Mouse (Mus musculus) urinary bladder, postnatal 25 days (tissue): ENCODE results near the gene Zfp618.

Source experiments
- DNase-seq: peaks from one replicate; pipeline ENCODE4 v3.0.0; 2022; ENCODE audit warnings: low spot score

The Zfp618 gene

DNA sequence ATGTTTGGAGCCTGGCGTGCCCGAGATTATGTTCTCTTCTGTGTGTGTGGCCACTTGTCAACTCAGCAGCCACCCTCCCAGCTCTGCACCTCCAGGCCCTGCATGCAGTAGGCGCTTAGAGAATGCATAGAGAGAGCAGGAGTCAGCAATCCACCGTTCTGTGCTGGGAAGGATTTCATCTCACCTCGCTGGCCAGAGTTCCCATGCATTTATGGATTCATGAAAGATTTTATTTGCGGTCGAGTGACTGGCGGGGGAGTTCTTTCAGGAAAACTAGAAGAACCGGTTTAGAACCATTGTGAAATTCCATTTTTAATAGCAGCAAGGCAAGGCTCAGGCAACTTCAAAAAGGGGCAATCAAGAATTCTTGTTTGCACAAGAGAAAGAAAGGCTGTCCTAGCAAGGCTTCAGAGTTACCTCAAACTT lies 67.2 kb downstream of the Zfp618 start:
- no peak for DNase-seq

DNA sequence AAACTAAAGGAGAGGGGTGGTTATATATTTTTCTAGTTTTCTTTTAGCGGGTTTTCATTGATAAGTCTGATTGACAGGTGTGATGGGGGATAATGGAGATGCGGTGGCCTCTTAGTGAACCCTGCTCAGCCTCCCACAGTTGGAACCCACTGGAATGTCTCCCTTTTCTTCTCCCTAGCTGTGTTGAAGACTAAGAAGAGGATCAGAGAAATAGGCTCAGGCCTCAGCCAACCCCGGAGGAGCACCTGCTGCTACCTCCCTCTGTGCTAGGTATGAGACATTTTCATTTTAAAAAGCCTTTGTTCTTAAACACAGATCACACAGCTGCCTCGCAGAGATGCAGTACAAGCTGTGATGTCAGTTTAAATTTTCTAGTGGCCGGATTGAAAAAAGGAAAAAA lies 68.4 kb downstream of the Zfp618 start:
- DNase-seq: no peak

DNA sequence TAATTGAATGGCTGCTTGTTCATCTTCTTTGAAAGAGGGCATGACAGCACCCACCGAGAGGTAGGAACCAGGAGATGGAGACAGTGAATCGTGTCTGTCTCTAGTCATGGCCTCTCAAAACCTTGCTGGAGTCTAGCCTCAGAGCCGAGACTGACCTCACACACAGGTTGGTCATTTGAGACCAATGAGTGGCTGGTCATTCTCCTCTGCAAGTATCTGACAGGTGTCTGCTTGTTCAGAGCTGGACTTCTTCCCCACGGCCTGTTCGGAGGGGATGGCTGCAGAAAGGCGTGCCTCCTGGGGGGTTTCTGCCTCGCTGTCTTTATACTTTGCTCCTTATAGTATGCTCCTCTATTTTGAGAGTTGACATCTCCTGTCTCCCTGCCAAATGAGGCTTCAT lies 70.6 kb downstream of the Zfp618 start:
- DNase-seq: no peak

DNA sequence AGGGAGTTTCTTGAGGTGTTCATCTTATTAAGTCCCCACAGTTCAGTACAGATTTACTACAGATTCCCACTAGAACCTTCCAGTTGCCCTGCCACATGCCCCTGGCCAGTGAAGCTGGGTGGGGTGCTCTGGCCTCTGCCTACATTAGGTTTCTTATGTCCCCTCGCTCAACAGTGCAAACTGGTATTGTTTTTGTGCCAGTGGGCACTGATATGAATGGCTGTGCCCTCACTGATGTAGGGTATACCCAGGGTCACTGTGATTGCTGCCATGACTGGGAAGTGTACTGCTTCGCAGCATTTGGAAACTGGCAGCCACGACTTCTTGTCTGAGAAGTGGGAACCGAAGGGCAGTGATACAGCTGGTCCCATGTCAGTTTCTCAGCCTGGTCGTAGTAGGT lies 71.4 kb downstream of the Zfp618 start:
- DNase-seq: no peak

DNA sequence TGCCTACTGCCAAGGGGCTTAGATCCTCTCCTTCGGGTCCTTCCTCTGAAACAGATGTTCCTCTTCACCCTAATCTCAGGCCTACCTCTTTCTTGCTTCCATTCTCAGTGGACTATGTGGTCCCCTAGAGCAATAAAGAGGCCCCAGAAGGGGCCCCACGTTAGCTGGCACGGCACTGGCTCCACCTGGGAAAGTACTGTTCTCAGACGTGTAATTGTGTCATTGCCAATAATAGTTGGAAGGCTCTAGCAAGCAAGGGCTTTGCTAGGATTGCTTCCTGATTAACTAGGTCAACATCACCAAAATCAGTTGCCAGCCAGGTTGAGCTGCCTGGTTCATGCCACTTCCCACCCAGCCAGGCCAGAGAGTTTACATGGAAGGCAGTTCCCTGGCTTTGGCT lies 72.2 kb downstream of the Zfp618 start:
- DNase-seq: no peak

DNA sequence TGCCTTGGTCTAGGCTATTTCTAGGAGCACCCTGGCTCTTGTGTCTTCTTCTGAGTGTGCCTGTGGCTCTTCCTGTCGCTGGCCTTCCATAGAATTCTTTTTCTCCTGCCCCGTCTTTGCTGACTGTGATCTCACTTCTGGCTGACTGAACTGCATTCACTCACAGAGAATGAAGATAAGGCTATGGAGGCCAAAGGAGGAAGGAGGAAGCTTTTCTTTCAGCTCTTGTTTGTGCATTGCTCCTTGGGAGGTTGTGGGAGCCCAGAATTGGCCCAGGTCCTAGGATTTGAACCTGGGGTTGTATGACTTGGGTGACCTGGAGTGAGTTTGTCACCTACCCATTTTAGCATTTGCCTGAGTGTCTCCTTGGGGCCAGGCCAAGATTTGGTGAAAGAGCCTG lies 72.9 kb downstream of the Zfp618 start:
- DNase-seq: no peak

DNA sequence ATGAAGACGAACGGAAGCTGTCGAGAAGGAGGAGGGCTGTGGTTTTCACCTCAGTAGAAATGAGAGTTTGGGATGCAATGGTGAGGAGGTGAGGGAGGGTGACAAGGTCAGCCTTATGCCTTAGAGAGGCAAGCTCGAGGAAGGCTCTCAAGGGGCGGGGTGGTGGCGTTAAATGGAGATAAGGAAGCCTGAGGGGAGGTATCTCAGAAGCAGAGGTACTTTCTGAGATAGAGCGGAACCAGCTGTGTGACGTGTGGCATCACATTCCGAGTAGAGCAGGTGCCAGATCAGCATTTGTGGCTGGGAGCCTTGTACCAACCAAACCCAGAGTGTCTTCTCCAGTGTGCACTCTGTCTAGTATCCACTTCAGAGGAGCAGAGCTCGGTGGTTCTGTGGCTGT lies 73.6 kb downstream of the Zfp618 start:
- no peak for DNase-seq

DNA sequence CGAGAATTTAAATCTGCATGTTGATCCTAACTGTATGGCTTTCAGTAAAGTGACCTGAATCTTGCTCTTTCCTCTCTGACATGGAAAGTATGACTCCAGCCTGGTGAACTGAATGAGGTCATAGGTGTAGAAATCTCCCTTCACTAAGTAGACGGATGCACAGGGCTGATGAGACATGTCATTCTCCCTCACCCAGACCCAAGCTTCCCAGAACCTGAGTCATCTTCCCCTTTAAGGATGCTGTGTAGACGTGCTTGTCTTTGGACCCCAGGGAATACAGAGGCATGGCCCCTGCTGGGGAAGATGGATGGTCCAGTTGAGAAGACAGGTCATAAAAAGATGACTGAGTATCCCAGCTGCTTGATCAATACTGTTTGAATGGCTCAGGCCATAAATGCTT lies 83.2 kb downstream of the Zfp618 start:
- DNase-seq: no peak

DNA sequence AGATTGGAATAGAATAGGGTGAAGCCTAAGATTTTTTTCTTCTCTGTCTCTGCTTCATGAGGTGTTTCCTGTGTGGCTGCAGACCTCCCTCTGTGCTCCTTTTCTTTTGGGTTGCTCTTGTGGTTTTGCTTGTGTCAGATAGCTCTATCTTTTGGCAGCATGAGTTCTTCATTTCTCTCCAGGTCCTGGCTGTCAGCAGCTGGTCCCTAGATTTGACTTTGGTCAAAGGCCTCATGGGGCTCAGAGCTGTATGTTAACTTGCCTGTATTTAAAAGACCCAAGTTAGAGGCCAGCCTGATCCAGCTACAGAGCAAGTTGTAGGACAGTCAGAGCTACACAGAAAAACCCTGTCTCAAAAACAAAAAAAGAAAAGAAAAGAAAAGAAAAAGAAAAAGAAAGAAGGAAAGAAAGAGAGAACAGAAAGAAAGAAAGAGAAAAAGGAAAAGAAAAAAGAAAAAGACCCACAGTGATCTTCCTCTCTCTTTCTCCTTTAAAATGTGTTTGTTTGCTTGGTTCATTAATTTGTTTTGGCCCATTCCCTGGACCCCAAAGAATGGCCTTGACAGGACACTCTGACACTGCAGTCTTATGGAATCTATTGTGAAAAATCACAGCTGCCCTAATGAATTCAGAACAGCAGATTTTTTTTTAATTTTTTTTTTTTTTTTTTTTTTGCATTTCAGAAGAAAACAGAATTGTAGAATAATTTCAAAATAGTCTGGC lies 84.4 kb downstream of the Zfp618 start:
- no peak for DNase-seq

DNA sequence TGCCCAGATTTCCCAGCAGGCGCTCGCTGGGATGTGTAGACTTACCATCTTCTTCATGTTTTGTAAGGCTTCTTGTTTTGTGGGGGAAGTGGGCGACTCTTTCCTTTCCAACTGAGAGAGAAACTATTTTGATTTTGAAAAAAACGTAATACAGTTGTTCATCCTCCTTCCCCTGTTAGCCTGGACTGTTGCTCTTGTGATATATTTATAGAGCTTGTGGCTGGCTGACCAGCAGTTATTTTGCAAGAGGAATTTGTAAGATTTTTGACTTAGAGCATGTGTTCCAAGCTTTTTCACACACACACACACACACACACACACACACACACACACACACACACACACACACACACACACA lies 84.9 kb downstream of the Zfp618 start:
- no peak for DNase-seq

DNA sequence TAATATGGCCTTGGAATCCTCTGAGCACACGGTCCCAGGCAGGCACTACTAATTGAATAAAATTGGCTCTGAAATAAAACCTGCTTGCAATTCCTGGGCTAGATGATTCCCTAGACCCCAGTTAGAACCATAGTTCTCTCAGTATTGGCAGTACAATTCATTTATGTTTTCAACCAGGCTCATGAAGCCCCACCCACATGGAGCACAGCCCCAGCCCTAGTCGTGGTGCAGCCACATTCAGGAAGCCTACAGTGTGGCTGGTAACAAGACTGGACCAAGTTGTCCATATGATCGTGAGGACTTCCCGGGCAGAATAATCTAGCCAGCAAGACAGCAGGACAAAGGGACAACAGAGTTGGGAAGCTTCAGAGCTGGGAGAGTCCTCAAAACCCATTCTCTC lies 85.6 kb downstream of the Zfp618 start:
- DNase-seq: no peak

DNA sequence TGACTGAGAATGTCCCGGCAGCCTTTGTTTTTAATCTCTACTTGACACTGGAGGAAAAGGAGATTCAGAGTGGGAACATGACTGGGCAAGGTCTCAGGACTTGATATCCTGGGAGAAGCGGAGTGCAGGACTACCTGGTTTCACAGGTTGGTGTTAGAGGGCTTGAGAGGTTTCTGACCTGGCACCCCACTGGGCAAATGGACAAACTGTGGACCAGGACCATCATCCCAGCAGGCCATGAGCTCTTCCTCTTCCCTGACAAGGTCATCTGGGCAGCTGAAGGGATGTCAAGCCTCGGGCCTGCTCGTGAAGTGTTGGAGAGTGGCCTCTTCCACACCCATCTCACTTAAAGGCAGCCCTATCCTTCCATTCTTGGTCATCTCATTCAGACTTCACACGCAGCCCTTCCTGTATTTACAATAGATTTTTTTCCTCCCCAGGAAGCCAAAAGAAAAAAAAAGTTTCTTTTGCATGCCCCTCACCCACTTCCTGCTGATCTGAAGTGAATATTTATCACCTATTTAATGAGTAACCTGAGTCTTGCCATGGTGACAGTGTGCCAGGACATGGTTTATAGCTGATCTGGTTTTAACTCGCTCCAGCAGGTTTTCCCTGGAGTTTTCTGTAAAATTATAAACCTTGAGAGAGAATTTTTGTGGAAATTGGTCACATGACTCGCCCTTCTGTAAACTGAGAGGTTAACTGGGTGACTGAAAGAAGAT lies 86.7 kb downstream of the Zfp618 start:
- DNase-seq: no peak

DNA sequence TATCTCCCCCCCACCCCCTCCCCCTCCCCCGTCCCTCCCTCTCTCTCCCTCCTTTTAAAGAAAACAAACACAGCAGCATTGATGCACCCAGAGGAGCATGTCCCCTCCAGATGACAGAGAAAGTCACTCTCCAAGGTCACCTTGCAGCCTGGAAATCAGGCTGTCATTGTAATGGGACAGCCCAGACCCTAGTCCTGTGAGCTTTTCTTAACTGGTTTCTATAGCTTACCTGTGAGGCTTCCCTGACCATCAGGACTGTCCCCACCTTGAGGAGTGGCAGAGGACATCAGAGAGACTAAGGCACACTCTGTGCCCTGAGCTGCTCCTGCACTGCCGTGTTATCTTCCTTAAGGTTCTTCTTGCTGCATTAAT lies 87.3 kb downstream of the Zfp618 start:
- no peak for DNase-seq

DNA sequence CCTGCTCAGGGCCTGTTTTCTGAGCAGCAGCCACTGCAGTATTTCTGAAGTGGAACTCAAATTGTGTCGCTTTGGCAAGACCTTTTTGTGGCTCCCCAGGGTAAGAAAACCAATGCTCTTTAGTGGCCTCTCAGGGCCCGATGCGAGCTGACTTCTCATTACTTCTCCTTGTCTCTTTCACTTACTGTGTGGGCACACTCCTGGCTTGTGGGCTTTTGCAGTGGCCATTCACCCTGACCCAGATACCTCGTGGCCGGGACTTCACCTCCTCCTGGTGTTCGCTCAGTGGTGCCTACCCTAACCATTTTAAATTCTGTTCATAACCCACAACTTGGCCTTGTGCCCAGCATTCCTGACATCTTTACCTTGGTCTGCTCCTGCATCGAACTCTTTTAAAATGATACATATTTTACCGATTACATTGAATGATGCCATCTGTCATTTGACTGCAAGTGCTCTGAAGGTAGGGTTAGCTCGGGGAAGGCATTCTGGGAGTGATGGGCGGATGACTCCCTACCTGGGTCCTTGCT lies 89.9 kb downstream of the Zfp618 start:
- DNase-seq: no peak

DNA sequence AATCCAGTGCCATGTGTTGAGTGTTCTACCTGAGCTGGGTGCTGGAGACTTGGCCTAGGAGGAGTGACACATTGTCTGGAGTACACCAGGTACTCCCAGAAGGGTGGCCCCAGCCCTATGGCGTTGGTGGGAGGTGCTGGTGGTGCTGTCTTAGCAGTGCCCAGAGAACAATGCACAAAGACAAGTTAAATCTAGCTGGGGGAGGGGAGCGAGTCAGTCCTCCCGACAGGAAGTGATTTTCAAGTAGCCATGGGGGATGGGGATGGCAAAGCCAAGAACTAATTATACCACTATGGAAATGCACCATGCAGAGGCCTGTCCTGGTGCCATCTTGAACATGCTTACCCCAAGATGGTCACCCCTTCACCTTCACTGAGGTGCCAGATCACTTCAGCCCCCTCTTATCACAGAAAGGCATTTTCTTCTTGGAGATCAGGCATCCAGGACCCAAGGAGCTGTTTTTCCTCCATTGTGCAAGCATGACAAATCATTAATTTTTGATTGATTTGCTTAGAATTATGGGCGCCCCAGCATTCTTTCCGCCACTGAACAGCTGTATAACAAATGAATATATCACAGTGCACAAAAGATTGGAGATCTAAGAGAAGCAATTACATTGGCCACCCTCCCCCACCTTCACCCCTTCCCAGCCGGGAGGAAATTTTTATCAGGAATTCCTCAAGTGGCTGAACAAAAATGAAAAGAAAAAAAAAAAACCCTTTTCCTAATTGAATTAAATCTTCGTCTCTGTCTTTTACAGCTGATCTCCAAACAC lies 91.5 kb downstream of the Zfp618 start:
- DNase-seq: no peak

DNA sequence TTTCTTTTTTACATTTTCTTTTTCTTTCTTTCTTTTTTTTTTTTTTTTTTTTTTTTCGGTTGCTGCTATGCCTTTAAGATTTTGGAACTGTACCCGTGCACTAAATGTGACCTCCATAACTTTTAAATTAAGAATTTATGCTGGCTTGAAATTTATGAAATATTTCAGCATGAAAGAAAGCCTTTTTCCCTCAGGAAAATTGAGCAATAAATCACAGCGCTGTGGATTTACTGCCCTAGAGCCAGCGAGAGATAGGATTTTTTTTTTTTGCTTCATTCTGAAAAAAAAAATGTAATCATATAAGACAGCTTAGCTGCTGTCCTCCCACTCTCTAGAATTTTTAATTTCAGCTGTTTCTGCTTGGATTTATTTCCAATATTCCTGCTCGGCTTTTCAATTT lies 92.2 kb downstream of the Zfp618 start:
- DNase-seq: no peak

DNA sequence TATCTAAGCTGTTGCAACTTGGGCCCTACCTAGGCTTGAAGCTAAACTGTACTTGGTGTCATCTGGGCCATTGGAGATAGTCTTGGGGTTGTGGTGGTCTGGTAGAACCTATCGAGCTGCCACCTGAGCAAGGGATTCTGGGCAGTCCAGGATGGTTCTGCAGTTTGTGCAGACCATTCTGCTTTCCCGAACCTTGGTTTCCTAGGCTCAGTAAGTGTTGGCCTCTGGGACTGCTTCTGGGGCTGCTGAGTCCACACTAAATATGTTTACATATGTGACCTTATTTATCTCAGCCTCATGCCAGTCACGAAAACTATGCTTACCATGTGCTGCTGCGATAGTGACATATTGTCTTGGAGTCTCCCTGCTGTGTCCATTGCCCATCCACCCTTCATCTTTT lies 93.3 kb downstream of the Zfp618 start:
- no peak for DNase-seq

DNA sequence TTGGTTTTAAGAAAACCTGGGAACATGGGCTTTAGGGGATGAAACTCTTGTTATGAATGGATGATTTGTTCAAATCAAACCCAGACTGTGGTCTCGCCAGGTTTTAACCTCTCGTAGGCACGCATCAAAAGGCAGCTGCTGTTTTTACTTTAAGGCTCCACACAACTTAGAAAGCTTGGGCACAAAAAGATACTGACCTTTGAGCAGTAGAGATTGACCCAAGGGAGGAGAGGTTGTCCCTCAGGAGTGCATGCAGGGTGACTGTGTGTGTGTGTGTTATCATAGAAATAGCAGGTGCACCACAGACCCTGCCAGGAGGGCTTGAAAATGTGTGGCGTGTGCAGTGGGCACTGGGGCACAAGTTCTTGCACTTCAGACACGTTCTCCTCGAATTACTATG lies 95.0 kb downstream of the Zfp618 start:
- no peak for DNase-seq

DNA sequence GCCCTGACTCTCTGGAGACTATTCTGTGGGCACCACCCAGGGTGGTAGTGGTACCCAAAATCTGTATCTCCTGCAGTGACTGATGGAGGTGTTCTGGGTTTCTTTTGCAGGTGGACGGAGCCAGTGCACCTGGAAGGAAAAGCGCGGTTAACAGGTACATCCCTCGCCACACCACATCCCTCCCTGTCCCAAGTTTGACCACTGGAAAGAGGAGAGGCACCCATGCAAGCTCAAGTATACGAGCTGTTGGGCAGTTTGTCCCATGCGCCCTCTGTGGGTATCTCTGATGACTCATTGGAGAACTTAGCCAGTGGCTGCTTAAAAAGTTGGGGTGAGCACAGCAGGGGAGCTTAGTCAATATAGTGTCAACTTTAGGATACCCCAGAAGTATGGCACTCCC lies 96.0 kb downstream of the Zfp618 start:
- no peak for DNase-seq

DNA sequence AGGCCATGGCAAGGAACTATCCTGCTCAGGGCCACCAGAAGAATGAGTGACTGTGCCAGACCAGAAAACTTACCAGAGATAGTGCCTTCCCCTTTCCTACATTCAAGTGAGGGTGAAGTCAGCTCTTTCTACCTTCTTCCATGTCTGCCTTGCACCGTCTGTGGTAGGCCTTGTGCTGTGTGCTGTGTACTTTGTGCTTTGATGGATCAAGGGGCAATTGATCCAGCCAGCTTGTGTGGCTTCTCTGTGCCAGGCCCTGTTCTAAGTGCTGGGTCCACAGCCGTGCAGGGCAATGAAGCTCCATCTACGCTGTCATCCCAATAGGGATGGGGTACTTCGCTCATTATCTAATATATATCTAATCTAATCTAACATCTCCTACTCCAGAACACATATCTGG lies 98.0 kb downstream of the Zfp618 start:
- DNase-seq: no peak

DNA sequence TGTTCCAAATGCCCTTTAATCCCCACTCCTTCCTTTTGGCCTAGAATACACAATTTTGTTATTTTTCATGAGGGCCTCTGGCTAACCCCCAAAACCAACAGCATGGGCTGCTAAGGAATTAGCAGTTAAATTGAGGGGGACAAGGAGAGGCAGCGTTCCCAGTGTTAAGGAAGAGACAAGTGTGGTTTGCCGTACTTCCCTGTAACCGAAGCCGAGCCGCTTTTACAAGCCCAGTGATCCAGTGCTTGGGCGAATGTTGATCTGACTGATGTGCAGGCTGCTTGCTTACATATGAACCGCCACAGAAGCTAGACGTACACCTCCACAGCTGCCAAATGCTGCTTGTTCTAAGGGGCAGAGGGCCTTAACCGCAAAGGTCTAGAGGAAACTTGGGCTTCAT lies 99.5 kb downstream of the Zfp618 start:
- no peak for DNase-seq

DNA sequence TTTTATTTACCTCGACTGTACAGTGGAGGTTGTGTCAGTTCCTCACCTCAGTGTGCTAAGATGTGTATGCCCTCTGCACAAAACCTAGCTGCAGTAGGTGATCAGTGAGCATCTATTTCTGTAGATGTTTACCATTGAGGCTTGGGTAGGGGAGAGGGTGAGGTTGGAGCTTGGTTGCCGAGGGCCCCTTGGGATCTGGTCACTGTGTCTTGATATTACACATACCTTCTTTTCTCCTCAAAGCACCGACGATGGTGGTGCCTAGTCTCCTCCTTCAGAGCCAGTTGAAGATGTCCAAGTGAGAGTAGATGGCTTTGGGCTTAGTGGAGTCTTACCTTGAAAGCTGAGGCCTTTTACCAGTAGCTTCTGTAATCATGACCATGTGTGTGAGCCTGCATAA lies 101.4 kb downstream of the Zfp618 start:
- no peak for DNase-seq

DNA sequence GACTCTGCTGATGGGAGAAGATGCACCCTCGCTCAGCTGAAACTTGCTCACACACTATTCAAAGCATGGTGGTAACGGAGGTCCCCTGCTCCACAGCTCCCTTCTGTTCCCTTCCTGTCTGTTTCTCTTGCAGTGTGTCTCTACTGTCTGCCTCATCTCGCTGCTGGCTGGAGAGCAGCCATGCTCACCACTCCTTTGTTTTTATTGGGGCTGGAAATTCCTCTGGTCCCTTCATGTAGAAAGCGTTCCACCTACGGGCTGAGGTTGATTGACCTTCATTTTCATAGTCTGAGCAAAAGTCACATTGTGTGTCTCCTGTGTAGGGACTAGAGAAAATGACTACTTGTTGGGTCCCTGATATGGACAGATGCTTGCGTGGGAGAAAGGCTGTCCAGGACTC lies 102.4 kb downstream of the Zfp618 start:
- no peak for DNase-seq
